Mouse (Mus musculus): ENCODE measurements around the gene Mpp2.

DNA sequence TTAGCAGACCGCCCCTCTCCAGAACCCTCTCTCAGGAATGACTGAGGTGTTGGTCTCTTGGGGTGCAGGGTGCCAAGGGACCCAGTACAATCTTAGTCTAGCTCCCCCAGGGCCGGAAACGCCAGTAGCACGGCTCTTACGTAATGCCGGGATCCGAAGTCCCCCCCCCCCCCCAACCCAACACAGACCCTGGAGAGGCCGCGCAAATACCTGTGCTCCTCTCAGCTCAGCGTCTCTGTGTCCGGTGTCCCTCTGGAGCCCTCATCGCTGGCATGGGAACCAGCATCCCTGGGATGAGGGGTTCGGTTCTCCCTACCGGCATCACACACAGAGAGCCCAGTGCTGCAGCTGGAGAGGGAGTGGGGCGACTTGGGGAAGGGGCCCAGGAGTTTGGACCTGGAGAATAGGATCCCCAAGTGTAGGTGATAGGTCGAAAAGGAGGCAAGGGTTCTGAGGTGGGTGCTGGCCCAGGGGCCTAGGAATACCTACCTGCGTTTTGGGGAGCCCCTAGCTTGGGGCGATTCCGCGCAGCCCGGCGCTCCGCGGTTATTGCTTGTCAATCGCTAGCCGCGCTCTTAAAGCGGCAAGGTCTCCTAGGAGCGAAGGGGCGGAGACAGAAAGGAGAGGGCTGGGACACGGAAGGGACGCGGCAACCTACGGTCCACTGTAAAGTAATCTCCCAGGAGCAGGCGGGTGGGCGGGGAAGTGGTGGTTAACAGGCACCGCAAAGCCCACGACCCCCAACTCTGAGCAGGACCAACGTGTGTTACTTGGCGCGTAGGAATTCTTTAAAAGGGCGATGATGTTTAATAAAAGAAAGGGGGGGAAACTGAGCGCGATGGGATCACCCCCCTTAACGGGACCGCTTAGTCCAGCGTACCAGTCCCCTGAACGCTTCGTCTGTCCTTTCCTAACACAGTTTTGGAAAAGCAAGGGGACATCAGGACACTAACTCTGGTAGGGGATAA lies at the start of gene Mpp2:
- TF ChIP-seq CTCF (IDR thresholded peaks at IDR 0.05; ENCODE audit: control insufficient read depth, insufficient read depth, insufficient replicate concordance, low read depth, low read length) (no peak), POLR2A (IDR thresholded peaks at IDR 0.05; ENCODE audit: control insufficient read depth, low read depth, low read length) (no peak)

Data from testis, adult 2 months (tissue).